Mouse (Mus musculus): ENCODE measurements around the gene Irf2bpl. TPM values are rescaled to one million over a fixed set of nuclear protein-coding genes. Genes with fewer than 3 reads are reported as not detected.

Gene Irf2bpl
- polyA plus RNA-seq, 1 experiment from 2014 or later: 41.4 TPM

GRCm38 (mm10) chr12:86883280-86884196 is 1.1 kb downstream of the Irf2bpl start:
- ATAC-seq (peak; percentile 16), DNase-seq (ENCODE audit: low spot score) (peak; percentile 42)
- peak overlapping the region; percentile 98 for H3K4me3 ChIP-seq (ENCODE audit: low read depth, low read length)
- H3K27ac ChIP-seq (ENCODE audit: low read depth, low read length): peak overlapping the region; percentile 99
- under 1% methylated on average over 81 of the region's 84 CpGs for WGBS
- H3K27me3 ChIP-seq (replicated peaks; ENCODE audit: control insufficient read depth, insufficient read depth, low read length): no peaks in the 10 kb centered on the region
- peak overlapping the region; percentile 100 for H3K9ac ChIP-seq (ENCODE audit: low read length)
- peaks cover 53% of the 10 kb centered on the region for H3K4me1 ChIP-seq (ENCODE audit: control insufficient read depth, insufficient read depth, low read length)
- peak overlapping the region; percentile 97 for H3K4me2 ChIP-seq (ENCODE audit: low read length)
- H3K36me3 ChIP-seq (ENCODE audit: control insufficient read depth, insufficient read depth, low read length): peaks cover 10% of the 10 kb centered on the region
- H3K9me3 ChIP-seq (replicated peaks; ENCODE audit: control insufficient read depth, low read length): no peaks in the 10 kb centered on the region

DNA sequence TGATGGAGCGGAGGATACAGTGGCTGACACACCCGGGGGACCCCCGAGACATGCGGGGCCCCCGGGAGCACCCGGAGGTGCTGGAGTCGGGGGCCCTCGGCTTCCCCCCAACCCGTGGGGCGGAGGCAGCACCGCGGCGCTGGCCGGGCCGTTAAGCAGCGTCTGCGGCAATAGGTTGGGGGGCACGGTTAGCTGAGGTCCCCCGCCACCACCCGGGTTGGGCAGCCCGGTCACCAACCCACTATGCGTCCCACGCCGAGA is 1.6 kb downstream of the Irf2bpl start:
- WGBS: under 1% methylated on average over 23 of the region's 24 CpGs
- H3K27ac ChIP-seq (ENCODE audit: low read depth, low read length): peak overlapping the region; percentile 99
- H3K36me3 ChIP-seq (ENCODE audit: control insufficient read depth, insufficient read depth, low read length): peaks cover 10% of the 10 kb centered on the region
- no peak for DNase-seq (ENCODE audit: low spot score)
- no peaks in the 10 kb centered on the region for H3K9me3 ChIP-seq (replicated peaks; ENCODE audit: control insufficient read depth, low read length)
- no peaks in the 10 kb centered on the region for H3K27me3 ChIP-seq (replicated peaks; ENCODE audit: control insufficient read depth, insufficient read depth, low read length)
- H3K4me3 ChIP-seq (ENCODE audit: low read depth, low read length): peak overlapping the region; percentile 98
- H3K9ac ChIP-seq (ENCODE audit: low read length): peak overlapping the region; percentile 100
- peaks cover 52% of the 10 kb centered on the region for H3K4me1 ChIP-seq (ENCODE audit: control insufficient read depth, insufficient read depth, low read length)
- ATAC-seq: no peak
- peak overlapping the region; percentile 97 for H3K4me2 ChIP-seq (ENCODE audit: low read length)

DNA sequence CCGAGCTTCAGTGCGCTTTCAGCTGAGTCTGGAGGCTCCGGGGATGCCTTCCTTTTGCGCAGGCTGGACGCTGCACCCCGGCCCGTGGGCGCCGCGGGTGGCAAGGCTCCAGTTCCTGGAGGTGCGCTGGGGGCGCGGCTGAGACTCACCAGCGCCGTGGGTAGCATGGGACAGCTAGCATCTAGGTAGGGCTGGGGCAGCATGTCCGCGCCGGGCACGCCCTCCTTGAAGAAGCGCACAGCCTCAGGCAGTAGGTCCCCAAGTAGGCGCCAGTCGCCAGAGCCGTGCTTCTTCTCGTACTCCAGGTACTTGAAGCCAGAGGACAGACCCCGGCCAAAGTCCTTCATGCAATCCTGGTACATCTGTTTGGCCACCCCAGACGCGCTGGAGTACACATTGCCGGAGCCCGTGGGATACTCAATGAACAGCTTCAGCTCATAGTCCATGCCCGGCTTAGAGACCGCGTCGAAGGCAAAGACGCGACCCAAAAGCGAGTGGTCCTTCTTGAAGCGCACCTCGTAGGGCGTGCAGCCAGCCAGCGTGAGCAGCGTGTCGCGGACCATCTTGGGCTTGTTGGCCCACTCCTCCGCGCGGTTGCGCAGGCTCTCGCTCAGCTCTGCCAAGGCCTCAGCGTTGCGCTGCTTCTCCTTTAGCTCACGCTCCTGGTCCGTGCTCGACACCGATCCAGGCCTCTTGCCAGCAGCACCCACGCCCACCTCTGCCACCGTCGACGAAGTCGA is 2.1 kb downstream of the Irf2bpl start:
- DNase-seq (ENCODE audit: low spot score): peak; percentile 77
- peak; percentile 19; the same call in 1 of the 2 replicates for ATAC-seq
- peak overlapping the region; percentile 99 for H3K27ac ChIP-seq (ENCODE audit: low read depth, low read length)
- peaks cover 10% of the 10 kb centered on the region for H3K36me3 ChIP-seq (ENCODE audit: control insufficient read depth, insufficient read depth, low read length)
- H3K9ac ChIP-seq (ENCODE audit: low read length): peak overlapping the region; percentile 100
- peak overlapping the region; percentile 97 for H3K4me2 ChIP-seq (ENCODE audit: low read length)
- WGBS: under 1% methylated on average over 57 of the region's 59 CpGs
- no peaks in the 10 kb centered on the region for H3K27me3 ChIP-seq (replicated peaks; ENCODE audit: control insufficient read depth, insufficient read depth, low read length)
- H3K9me3 ChIP-seq (replicated peaks; ENCODE audit: control insufficient read depth, low read length): no peaks in the 10 kb centered on the region
- peak overlapping the region; percentile 98 for H3K4me3 ChIP-seq (ENCODE audit: low read depth, low read length)
- H3K4me1 ChIP-seq (ENCODE audit: control insufficient read depth, insufficient read depth, low read length): peaks cover 49% of the 10 kb centered on the region

DNA sequence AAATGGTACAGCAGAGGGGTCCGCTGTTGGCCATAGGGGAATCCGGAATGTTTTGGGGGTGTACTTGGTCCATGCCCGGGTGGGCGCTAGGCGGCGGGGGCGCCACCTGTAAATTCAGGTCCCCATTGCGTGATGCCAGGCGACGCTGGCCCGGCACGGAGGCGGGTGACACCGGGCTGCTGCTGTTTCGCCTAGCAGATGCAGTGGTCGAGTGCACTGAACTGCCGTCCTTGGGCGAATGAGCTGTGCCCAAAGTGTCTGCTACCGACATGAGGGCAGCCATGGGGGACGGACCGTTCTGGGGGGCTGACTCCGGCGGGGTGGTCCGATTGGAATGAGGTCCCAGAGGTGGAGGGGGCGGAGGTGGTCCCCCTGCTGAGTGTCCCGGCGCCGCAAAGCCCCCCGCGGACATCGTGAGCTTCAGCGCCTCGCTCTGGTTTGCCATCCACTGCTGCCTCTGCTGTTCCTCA is 2.8 kb downstream of the Irf2bpl start:
- Histone ChIP-seq H3K27ac (ENCODE audit: low read depth, low read length) (peak overlapping the region; percentile 99), H3K4me1 (ENCODE audit: control insufficient read depth, insufficient read depth, low read length) (peaks cover 44% of the 10 kb centered on the region), H3K9me3 (replicated peaks; ENCODE audit: control insufficient read depth, low read length) (no peaks in the 10 kb centered on the region), H3K9ac (ENCODE audit: low read length) (peak overlapping the region; percentile 100), H3K27me3 (replicated peaks; ENCODE audit: control insufficient read depth, insufficient read depth, low read length) (no peaks in the 10 kb centered on the region), H3K4me3 (ENCODE audit: low read depth, low read length) (peak overlapping the region; percentile 98), H3K4me2 (ENCODE audit: low read length) (peak overlapping the region; percentile 97), H3K36me3 (ENCODE audit: control insufficient read depth, insufficient read depth, low read length) (peaks cover 10% of the 10 kb centered on the region)
- DNase-seq (ENCODE audit: low spot score) (no peak), ATAC-seq (no peak)
- 2% methylated on average over 33 of the region's 33 CpGs for WGBS

- Histone ChIP-seq H3K4me3 (ENCODE audit: low read depth, low read length) (peak overlapping the region; percentile 21), H3K4me2 (ENCODE audit: low read length) (peak overlapping the region; percentile 97), H3K27ac (ENCODE audit: low read depth, low read length) (peak overlapping the region; percentile 6; the same call in 1 of the 2 replicates), H3K9ac (ENCODE audit: low read length) (peak overlapping the region; percentile 45; the same call in 1 of the 2 replicates), H3K36me3 (ENCODE audit: control insufficient read depth, insufficient read depth, low read length) (peaks cover 10% of the 10 kb centered on the region), H3K4me1 (ENCODE audit: control insufficient read depth, insufficient read depth, low read length) (peaks cover 28% of the 10 kb centered on the region), H3K9me3 (replicated peaks; ENCODE audit: control insufficient read depth, low read length) (no peaks in the 10 kb centered on the region), H3K27me3 (replicated peaks; ENCODE audit: control insufficient read depth, insufficient read depth, low read length) (no peaks in the 10 kb centered on the region)
- peak; percentile 54 for DNase-seq (ENCODE audit: low spot score)
- ATAC-seq: no peak
- WGBS: 59% methylated on average over 3 of the region's 3 CpGs
Measured at GRCm38 (mm10) chr12:86880090-86880723, 4.4 kb downstream of the Irf2bpl start.

DNA sequence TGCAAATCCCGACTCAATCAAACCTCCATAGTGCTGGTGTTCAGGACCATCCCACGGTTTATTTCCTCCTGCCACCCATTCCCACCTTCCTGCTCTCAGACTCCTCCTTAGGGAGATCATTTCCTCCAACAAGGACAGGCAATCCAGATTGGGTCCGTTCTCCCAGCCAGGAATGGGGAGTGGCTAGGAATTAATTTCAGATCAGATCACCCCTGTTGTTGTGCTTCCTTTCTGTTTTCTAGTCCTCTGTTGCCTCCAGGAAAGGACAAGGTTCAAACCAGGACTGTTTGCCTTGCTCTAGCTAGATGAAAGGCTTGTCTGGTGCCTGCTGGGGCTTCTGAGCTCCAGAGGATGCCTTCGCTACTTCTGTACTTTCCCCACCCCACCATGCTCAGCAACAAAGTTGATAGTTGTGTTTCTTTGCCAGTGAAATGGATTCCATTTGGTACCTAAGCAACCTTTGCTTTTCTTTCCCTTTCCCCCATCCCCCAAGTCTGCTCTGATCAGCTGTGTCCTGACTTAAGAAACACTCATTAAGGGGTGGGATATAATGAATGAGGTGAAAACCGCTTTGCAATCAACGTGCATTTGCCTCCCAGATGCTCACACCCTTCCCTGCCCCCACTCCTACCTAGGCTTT is 5.0 kb downstream of the Irf2bpl start:
- ATAC-seq: no peak
- peaks cover 10% of the 10 kb centered on the region for H3K36me3 ChIP-seq (ENCODE audit: control insufficient read depth, insufficient read depth, low read length)
- peak overlapping the region; percentile 6 for H3K27ac ChIP-seq (ENCODE audit: low read depth, low read length)
- H3K4me2 ChIP-seq (ENCODE audit: low read length): peak overlapping the region; percentile 97
- whole genome bisulfite sequencing: 40% methylated on average over 6 of the region's 6 CpGs
- peak; percentile 49 for DNase-seq (ENCODE audit: low spot score)
- peaks cover 28% of the 10 kb centered on the region for H3K4me1 ChIP-seq (ENCODE audit: control insufficient read depth, insufficient read depth, low read length)
- 0 out of 2 replicates have a peak overlapping the region, but pooled peaks have one; percentile 21 for H3K4me3 ChIP-seq (ENCODE audit: low read depth, low read length)
- peak overlapping the region; percentile 37 for H3K9ac ChIP-seq (ENCODE audit: low read length)
- no peaks in the 10 kb centered on the region for H3K9me3 ChIP-seq (replicated peaks; ENCODE audit: control insufficient read depth, low read length)
- no peaks in the 10 kb centered on the region for H3K27me3 ChIP-seq (replicated peaks; ENCODE audit: control insufficient read depth, insufficient read depth, low read length)

- no peaks in the 10 kb centered on the region for H3K27me3 ChIP-seq (replicated peaks; ENCODE audit: control insufficient read depth, insufficient read depth, low read length)
- peaks cover 10% of the 10 kb centered on the region for H3K36me3 ChIP-seq (ENCODE audit: control insufficient read depth, insufficient read depth, low read length)
- H3K4me1 ChIP-seq (ENCODE audit: control insufficient read depth, insufficient read depth, low read length): peaks cover 28% of the 10 kb centered on the region
- peak overlapping the region; percentile 97 for H3K4me2 ChIP-seq (ENCODE audit: low read length)
- no peaks in the 10 kb centered on the region for H3K9me3 ChIP-seq (replicated peaks; ENCODE audit: control insufficient read depth, low read length)
- ATAC-seq (no peak), DNase-seq (ENCODE audit: low spot score) (no peak)
- 50% methylated on average over 16 of the region's 16 CpGs for WGBS
- peak overlapping the region; percentile 37; the same call in 1 of the 2 replicates for H3K9ac ChIP-seq (ENCODE audit: low read length)
- peak overlapping the region; percentile 22 for H3K27ac ChIP-seq (ENCODE audit: low read depth, low read length)
- H3K4me3 ChIP-seq (ENCODE audit: low read depth, low read length): no peak overlapping the region
Measured at GRCm38 (mm10) chr12:86878426-86879353, 5.9 kb downstream of the Irf2bpl start.

All from forebrain, embryonic 14.5 days (tissue).